Mouse (Mus musculus): ENCODE measurements around the gene Wasf1.

Wasf1 gene

DNA sequence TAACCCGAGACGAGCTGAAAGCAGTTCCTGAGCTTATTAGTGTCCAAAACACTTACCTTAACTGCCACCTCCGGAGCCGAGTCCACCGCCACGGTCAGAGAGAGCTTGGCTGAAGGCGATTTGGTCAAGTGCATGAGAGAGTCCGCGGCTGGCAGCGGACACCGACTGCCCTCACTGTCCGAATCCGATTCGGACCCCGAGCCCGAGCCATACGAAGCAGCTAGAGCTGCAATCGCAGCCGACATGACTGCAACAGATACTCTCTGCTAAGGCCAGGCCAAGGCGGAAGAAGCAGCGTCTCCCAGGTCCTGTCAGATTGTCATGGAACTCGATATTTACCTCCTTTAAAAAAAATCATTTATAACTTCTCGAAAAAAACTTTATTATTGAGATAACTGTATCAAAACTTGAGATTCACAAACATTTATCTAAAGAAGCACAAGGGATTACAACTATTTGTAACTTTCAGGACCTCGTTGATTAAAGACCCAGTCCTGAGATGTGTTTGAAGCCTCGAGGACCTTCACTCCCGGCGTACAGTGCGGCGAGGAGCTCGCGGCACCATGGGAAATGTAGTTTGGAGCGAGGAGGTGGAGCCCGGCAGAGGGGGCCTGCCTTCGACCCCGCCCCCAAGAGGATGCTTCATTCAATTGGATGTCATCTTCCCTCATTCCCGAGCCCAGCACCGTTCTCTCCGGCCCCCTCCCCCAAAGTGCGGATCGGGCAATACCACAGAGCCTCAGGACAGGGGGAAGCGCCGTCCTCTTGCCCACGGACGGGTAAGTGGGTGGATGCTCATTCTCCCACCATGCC is at the start of gene Wasf1, which contains the start of gene Cdc40:
TSS of gene Wasf1 (plus strand) at position 645 of the 813 bp plus-strand sequence.
TSS of gene Cdc40 (minus strand) at position 481 of the 813 bp plus-strand sequence.
- peak; percentile 95 for DNase-seq (ENCODE audit: extremely low read depth, low read depth)

DNA sequence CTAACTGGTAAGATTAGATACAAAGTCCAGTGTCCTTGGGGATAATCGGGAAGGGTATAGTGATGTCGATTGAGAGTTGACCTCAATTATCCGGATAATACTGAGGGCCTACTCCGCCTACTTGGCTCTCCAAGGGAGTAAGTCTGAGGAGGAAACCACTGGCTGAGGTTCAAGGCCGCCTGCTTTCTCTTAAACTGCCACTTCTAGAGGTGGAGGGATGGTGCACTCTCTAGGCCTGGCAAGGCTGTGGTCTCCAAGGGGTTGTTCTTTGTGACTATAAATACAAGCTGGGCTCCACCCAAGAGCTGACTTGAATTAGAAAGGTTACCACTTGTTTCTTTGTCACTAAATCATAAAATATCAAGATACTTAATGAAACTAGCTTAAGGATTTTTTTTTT is 43.2 kb upstream of the Wasf1 start:
- no peak for DNase-seq (ENCODE audit: extremely low read depth, low read depth)

DNA sequence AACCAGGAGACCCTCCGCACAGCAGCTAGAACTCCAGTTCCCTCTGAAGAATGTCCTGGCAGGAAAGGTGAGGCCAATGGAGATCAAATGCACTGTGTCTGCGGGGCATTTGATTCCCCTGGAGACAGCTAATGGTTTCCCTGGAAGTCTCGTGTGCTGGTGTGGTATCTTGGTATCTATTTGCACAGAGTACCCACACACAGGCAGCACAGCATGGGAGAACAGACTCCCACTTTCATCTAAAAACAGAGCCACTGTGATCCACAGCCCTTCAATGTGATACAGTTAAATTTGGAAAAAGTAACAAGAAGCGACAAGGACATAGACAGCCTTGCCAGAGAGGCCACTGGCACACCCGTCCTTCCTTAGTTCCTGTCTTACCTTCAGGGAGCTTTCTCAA is 39.4 kb upstream of the Wasf1 start:
- DNase-seq (ENCODE audit: extremely low read depth, low read depth), result no peak

DNA sequence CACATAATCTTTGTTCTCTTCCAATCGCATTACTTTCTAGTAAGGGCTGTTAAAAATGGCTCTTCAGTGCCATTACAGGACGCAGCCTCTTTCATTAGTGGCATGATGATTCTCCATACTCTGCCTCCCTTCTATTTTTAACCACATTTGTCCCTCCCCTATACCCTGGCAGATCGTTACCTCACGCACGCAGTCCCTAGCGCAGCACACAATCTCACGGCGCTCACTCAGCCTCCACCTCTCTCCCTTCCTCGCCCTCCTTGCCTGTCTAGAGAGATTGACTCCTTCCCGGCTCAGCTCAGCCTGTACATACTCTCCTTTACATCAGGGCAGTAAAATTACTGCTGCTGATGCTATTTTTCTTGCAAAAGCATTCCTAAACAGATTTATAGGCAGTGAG is 38.7 kb upstream of the Wasf1 start:
- no peak for DNase-seq (ENCODE audit: extremely low read depth, low read depth)

DNA sequence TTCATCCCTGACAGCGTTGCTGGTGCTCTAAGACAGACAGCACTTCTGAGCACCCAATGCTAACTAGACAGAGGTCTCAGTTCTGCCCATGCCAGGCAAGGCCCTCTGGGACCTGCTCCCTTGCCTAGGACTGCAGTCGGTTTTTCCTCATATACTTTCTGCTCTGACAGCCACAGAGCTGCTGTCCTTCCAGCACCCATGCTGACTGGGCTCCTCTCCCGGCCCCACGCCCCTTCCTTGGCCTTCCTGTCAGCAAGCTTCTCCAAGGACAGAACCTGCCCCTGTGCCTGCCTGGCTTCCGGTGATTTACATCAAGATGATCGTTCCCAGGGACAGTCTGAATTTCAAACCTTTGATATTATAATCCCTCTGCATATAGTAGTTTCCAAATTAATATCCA is 37.6 kb upstream of the Wasf1 start:
- DNase-seq (ENCODE audit: extremely low read depth, low read depth), result no peak

DNA sequence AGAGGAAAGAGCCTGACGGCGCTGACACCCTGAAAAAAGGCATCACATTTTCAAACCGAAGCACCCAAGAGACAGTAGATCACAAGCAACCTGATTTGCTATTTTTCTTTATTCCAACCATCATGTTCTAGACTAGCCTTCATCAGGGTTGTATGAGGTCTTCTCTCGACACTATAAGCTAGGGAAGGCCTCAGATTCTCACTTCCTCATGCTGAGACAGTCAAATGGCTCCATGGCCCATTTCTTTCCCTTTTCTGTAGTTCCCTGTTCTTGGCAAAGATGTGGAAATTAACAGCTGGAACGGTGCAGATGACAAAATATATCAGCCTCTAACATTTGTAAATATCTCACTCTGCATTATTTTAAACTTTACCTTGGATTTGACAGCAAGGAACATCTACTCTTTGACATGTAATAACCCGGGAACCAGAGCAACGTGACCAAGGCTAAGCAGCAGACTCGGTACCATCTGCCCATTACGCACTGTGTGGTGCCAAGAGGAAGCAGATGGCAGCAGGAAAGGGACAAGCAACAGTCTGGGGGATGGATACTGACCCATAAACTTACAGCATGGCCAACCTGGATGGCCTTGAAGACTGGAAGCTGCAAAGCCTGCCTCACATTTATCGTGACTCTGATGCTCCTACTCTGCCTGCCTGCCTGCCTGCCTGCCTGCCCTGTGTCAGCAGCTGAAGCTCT is 36.0 kb upstream of the Wasf1 start:
- DNase-seq (ENCODE audit: extremely low read depth, low read depth), result no peak

DNA sequence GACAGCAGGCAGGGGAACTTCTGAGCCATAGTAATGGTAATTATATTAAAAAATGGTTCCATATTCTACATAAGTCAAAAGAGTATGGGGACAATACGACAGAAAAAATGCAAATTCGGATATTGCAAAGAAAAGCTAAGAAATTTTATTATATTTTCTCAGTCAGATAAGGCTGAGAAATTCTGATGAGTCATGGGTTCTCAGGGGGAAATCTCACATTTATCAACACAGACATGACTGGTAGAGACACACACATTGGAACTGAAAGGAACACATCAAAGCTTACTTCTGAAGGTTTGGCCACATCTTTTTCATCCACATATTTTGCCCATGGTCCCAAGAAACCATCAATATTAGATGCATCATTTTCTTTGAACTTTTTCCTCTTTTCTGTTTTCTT is 32.6 kb upstream of the Wasf1 start:
- no peak for DNase-seq (ENCODE audit: extremely low read depth, low read depth)

DNA sequence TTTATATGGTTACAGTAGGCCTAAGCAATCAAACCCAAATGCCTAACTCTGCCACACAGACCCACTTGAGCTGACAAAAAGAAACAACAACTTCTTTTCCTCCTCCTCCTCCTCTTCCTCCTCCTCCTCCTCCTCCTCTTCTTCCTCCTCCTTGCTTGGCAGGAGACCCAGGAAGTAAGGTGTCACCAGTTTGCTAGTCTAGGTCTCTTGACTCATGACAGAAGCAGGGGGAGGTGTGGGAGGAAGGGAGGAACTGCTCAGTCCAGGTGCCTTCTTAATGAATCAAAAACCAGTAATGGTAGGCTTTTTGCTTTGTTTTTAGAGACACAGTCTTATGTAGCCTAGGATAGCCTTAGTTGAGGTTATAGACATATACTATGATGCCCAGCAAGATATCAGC is 32.1 kb upstream of the Wasf1 start:
- DNase-seq (ENCODE audit: extremely low read depth, low read depth), result no peak

DNA sequence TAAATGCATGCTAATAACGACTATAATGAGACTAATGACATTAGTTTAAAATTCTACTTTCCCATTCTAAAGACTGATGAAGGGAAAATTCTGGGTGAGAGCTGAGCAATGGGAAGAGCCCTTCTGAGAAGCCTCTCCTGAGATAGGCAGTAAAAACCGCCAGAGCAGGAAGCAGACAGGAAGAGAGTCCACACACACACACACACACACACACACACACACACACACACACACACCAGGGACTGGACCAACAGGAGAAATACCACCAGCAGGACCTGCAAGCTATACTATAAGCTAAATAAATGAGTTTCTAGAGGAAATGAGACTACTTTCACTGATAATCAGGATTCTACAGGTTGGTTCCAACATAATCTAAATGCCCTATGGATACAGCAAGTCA is 27.7 kb upstream of the Wasf1 start:
- DNase-seq (ENCODE audit: extremely low read depth, low read depth), result no peak

DNA sequence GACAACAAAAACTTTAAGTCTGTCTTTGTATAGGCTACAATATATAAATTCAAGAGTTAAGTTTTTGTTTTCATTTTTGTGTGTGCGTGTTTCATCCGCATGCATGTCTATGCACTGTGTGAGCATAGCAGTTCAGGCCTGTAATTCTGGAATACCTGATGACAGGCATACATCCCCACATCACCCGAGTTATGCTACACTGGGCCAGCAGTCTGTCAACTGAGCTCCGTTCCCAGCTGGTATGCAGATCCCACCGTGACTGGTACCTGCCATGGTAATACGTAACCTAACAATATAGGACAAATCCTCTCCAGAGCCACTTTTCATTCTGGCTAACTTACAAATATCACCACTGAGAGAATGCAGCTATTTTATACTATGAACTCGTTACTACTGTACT is 26.6 kb upstream of the Wasf1 start:
- DNase-seq (ENCODE audit: extremely low read depth, low read depth), result no peak

DNA sequence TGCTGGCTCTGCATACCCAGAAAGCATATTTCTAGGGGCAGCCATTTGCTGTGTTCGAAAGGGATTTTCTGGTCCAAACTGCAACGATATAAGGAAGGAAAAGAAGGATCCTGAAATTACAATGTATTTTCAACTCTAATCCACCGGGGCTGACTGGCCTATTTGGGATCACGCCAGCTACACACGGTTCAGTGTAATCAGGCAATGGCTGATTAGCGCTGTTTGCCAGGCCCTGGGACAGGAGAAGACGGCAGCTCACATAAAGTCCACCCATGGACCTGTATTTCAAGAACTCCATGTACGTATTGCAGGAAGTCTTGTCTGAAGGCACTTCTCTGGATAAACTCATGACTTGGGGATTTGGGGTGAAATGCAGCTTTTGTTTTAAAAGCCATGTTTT is 25.7 kb upstream of the Wasf1 start:
- no peak for DNase-seq (ENCODE audit: extremely low read depth, low read depth)

DNA sequence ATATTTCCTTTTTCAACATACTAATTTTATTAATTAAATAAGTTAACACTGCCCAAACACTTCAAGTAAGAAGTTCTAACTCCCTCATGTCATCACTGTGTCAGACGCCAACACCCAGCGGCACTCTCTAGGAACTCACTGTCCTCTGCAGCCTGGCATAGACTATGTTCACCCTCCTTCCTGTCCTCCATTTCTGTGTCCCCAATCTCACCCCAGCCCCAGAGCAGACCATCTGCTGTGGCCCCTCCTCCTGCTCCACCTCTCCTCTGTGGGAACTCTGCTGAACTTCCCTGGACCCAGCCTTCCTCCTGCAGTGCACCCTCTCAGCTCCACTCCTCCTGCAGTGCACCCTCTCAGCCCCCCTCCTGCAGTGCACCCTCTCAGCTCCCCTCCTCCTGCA is 15.2 kb upstream of the Wasf1 start:
- no peak for DNase-seq (ENCODE audit: extremely low read depth, low read depth)

DNA sequence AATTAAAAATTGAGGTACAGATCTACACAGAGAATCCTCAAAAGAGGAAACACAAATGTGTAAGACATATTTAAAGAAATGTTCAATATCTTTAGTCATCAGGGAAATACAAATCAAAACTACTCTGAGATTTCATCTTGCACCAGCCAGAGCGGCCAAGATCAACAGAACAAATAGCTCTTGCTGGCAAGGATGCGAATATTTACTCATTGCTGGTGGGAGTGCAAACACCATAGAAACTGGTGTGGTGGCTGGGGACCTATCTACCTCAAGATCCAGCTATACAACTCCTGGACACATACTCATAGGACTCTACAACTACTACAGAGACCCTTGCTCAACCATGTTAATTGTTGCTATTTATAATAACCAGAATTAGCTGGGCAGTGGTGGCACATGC is 12.0 kb upstream of the Wasf1 start:
- DNase-seq (ENCODE audit: extremely low read depth, low read depth), result no peak

DNA sequence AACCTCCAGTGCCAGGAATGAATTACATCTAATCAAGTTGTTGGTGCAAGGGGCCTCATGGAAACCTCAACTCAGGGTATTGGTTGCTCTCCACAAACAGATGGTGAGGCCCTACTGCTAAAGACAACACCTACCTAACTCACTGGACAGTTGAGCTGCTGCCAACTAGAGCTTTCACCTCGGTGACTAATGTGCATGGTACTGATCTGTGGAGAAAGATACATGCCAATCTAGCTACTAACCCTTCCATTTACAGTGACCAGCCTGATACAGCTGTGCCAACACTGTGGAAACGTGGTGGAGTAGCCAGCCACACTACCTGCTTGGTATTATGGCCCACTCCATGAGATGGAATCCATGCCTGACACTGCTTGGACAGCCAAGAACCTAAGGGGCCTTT is 11.2 kb upstream of the Wasf1 start:
- DNase-seq (ENCODE audit: extremely low read depth, low read depth), result no peak

DNA sequence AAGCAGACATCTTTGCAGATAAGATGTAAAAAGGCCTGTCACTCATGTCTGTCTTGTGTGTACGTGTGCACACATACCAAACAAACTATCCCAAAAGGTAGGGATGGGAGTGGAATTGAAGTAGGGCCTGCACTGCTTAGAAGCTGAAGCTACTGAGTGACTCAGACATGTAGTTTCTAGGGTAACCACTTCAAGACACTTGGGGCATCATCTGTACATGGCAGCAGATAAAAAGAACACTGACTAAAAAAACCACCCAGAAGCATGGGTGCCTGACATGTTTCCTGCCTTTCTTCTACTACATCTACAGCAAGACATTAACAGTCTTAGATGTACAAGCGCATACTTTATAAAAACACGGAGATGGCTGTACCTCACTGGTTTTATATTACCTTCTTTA is 5.0 kb upstream of the Wasf1 start:
- DNase-seq (ENCODE audit: extremely low read depth, low read depth), result no peak

DNA sequence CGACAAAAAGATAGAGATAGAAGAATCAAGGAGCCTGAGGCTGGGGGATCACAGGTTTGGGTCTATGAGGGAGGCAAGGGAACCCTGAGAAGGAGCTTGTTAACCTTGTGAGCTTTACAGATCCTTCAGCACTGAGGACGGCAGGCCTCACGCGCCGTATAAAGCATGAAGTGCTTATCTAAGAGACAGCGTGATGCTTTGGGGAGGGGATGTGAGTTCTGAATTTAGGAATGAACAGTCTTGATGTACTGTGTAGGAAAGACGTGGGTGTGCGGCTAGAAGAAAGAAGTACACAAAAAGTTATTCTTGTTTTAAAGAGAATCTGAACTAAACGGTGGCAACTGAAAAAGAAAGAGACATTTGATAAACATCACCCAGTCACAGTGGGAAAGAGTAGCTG is 3.3 kb upstream of the Wasf1 start:
- no peak for DNase-seq (ENCODE audit: extremely low read depth, low read depth)

DNA sequence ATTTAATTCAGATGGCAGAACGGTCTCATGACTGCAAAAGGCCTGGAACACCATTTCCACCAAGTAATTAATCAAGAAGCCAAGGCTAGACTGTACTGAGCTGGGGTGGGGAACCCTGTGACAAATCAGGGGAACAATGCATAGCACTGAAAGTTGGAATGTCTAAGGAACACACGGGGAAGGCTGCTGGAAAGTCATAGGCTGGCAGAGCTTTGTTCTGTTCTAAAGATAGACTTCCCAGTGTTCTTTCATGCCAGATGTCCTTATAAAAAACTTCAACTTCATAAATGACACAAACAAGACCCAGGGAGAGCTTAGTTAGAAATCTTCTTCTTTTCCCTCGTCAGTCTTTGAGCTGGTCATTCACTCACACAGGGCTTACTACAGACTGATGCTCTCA is 2.0 kb upstream of the Wasf1 start:
- DNase-seq (ENCODE audit: extremely low read depth, low read depth), result no peak

DNA sequence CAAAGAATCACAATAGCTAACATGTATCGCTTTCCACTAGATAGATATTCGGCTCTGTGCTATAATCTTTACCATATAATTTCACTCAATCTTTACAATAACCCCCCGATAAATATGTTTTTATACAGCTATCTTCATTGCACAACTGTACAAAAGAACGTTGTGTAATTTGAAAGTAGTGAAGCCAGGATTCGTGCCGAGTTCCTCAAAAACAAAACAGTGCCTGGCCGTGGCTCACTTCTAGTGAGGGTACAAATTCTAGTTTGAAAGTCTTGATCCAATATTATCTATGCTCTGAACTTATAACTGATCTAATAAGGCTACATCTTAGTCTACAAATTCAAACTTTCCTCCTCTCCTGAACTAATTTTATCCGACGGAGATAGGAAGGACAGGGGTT is 942 bp upstream of the Wasf1 start:
- no peak for DNase-seq (ENCODE audit: extremely low read depth, low read depth)

DNA sequence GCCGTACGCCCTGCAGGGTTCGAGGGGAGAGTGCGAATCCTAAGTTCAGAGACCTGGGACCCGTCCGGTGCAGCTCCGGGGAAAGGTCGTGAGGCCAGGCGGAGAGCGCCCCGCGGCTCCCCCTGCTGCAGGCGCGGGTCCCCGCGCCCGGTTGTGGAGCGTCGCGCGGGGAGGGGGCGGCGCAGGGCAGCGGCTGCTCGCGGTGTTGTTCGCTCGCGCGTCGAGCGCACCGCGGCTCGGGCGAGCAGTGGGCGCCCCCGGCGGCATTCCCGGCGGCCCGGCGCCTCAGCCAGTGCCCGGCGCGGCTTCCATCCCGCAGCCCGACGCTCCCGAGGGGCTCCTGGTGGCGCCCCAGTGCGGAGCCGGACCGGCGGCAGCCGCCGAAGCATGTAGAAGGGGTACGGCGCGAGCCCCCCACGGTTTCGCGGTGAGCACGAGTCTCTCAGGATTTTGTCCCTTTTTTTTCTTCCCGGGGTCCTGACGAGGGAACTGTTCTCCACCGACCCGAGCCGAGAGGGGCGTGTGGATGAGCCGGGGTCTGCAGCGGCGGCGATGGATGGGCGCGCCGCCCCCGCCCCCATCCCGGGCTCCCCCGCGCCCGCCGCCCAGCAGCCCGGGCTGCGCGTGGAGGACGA is 486 bp downstream of the Wasf1 start:
- no peak for DNase-seq (ENCODE audit: extremely low read depth, low read depth)

DNA sequence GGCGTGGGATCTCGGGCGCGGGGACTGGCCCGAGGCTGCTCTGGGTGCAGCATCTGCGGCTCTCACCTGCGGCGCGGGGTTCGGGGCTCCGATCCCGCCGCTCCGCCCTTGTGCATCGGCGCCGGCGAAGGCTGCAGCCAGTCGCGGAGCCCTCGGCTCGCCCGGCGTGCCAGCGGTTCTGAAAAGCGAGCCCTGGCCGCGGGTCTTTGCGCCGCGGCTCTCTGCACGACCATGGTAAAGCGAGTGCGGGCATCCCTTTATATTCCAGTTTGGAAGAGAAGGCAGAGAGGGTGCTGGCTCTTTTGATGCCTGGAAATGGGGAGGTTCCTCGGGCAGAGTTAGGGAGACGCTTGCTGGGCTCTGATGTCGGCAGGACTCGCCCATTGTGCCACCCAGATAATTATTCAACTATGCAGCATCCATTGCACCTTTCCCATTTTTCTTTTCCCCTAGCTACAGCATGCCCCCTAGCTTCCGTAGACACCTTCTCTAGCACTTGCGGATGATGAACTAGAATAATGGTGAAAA is 1.1 kb downstream of the Wasf1 start:
- no peak for DNase-seq (ENCODE audit: extremely low read depth, low read depth)

DNA sequence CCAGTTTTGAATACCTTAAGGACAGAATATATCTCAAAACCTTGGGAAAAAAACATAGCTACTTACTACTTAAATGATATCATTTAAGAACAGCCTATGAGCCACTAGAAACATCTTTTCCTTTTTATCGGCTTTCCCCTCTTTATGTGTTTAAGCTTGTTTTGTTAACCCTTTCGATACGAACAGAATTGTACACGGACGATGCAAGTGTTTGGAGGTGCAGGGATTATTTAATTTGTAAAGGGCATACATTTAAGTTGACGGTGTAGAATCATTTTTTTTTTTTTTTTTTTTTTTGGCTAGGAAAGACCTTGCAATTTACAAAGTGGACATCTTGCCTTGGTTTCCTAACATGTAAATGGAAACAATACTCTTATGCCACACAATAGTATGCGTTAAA is 2.2 kb downstream of the Wasf1 start:
- DNase-seq (ENCODE audit: extremely low read depth, low read depth), result no peak

DNA sequence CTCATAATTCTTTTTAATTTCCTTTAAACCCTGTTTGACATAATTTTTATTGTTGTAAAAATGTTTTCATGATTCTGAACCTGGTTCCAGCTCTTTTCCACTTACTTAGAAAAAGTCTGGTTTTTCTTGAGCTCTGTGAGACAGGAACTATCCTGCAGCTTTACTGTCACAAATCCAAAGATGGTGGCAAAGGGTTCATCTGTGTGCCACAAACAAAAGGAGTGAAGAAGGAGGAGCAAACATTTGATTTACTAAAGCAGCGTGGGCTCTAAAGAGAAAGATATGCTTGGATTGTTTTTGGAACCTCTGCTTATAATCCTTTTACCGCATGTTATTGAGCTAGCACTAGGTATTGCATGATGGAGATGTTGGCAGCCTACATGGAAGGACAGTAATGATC is 4.0 kb downstream of the Wasf1 start:
- DNase-seq (ENCODE audit: extremely low read depth, low read depth), result no peak
